Mouse (Mus musculus) testis, adult 2 months (tissue): ENCODE results near the gene Hoxd4. TPM values are rescaled to one million over a fixed set of nuclear protein-coding genes. Genes with fewer than 3 reads are reported as not detected.

ENCODE experiments used
- H3K27ac ChIP-seq: fragments of 200-500 bp; 2 replicates; pipeline ENCODE4 v1.5.1; 2012; ENCODE audit warnings: low read depth, low read length; ENCODE audit not compliant: control insufficient read depth, insufficient read depth
- H3K27me3 ChIP-seq: fragments of 200-500 bp; 2 replicates; pipeline ENCODE4 v1.6.1; 2012; ENCODE audit warnings: mild to moderate bottlenecking, low read length, moderate library complexity; ENCODE audit not compliant: control insufficient read depth, insufficient read depth
- H3K36me3 ChIP-seq: fragments of 200-500 bp; 2 replicates; pipeline ENCODE4 v1.6.1; 2012; ENCODE audit warnings: mild to moderate bottlenecking, low read length; ENCODE audit not compliant: control insufficient read depth, insufficient read depth
- H3K4me1 ChIP-seq: fragments of 200-500 bp; 2 replicates; pipeline ENCODE4 v1.6.1; 2012; ENCODE audit warnings: low read length; ENCODE audit not compliant: control insufficient read depth, insufficient read depth
- H3K4me3 ChIP-seq: fragments of 200-500 bp; 2 replicates; pipeline ENCODE4 v1.5.1; 2012; ENCODE audit warnings: low read depth, mild to moderate bottlenecking, low read length, moderate library complexity, mixed read lengths; ENCODE audit not compliant: control insufficient read depth
- CTCF ChIP-seq: fragments of 200-500 bp; IDR thresholded peaks from 2 replicates; pipeline ENCODE4 v1.5.1; 2012; ENCODE audit warnings: low read depth, mild to moderate bottlenecking, inconsistent platforms, low read length, moderate library complexity; ENCODE audit not compliant: control insufficient read depth, insufficient read depth, insufficient replicate concordance
- POLR2A ChIP-seq: fragments of 200-500 bp; IDR thresholded peaks from 2 replicates; pipeline ENCODE4 v1.6.1; 2012; ENCODE audit warnings: low read depth, mild to moderate bottlenecking, inconsistent platforms, low read length, moderate library complexity; ENCODE audit not compliant: control insufficient read depth
- polyA plus RNA-seq: library from polyadenylated mRNA; depleted of rRNA; stranded (reverse); fragments of >200 nt; gene quantifications from 2 replicates; pipeline ENCODE4 v1.2.3, GENCODE M21; 2012

Hoxd4 gene
- polyA plus RNA-seq, 1 experiment, result 3.3 TPM

- TF ChIP-seq POLR2A (no peak), CTCF (no peak)
- Histone ChIP-seq H3K4me1 (peaks cover 14% of the 10 kb centered on the region), H3K27ac (no peak within 1 kb of the TSS), H3K36me3 (no peaks in the 10 kb centered on the region), H3K4me3 (no peak within 1 kb of the TSS), H3K27me3 (peaks cover 8% of the 10 kb centered on the region)
These were observed 36.7 kb upstream of the Hoxd4 start, which contains the start of gene Hoxd12 for GRCm38 (mm10) chr2:74674881-74675665. Gene Hoxd12, plus strand, starts transcription at chr2:74675013.

- Histone ChIP-seq H3K27ac (no peak overlapping the region), H3K36me3 (no peaks in the 10 kb centered on the region), H3K4me3 (no peak overlapping the region), H3K27me3 (peaks cover 12% of the 10 kb centered on the region), H3K4me1 (peaks cover 14% of the 10 kb centered on the region)
- TF ChIP-seq POLR2A (no peak), CTCF (no peak)
These were observed 36.0 kb upstream of the Hoxd4 start for GRCm38 (mm10) chr2:74675666-74676282.

DNA sequence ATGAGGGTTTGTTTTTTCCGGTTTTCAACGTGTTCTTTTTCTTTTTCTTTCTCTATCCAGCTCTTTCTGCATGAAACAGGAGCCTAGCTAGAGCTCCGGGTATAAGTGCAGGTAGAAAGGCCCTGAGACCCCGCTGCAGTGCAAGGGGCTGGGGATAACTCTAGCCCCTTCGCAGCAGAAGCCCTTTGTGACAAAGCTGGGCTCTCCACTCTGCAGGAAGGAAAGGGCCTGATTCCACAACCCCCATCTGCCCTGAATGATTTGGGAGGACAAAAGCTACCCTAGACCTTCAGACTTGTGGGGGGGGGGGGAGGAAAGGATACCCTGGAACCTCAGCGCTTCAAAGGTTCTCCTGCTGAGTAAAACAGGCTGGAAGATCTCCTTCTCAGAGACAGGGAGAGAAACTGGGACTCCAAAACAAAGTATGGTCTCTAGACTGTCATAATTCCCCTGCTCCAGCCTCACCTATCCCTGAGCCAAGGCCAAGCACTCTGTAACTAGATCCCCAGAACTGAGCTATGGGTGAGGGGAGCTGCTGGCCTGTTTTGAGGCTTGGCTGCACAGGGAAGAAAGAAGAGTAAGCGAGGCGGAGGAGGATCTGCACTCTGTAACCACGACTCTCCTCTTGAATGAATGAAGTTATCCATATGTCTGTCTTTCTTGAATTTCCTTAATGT, 35.2 kb upstream of the Hoxd4 start:
- H3K4me1 ChIP-seq, result peaks cover 14% of the 10 kb centered on the region
- H3K27me3 ChIP-seq, result peaks cover 12% of the 10 kb centered on the region
- TF ChIP-seq POLR2A (no peak), CTCF (no peak)
- no peaks in the 10 kb centered on the region for H3K36me3 ChIP-seq
- H3K27ac ChIP-seq, result no peak overlapping the region
- H3K4me3 ChIP-seq, result no peak overlapping the region

- no peaks in the 10 kb centered on the region for H3K36me3 ChIP-seq
- peaks cover 17% of the 10 kb centered on the region for H3K4me1 ChIP-seq
- TF ChIP-seq CTCF (no peak), POLR2A (no peak)
- no peak overlapping the region for H3K27ac ChIP-seq
- H3K27me3 ChIP-seq, result peaks cover 13% of the 10 kb centered on the region
- no peak overlapping the region for H3K4me3 ChIP-seq
These were observed 34.6 kb upstream of the Hoxd4 start for GRCm38 (mm10) chr2:74677106-74677505.

- peaks cover 18% of the 10 kb centered on the region for H3K4me1 ChIP-seq
- TF ChIP-seq CTCF (no peak), POLR2A (no peak)
- no peak within 1 kb of the TSS for H3K4me3 ChIP-seq
- peaks cover 14% of the 10 kb centered on the region for H3K27me3 ChIP-seq
- H3K27ac ChIP-seq, result no peak within 1 kb of the TSS
- H3K36me3 ChIP-seq, result no peaks in the 10 kb centered on the region
These were observed 32.7 kb upstream of the Hoxd4 start, which contains the start of gene Hoxd11 for GRCm38 (mm10) chr2:74678891-74679595. Gene Hoxd11, plus strand, starts transcription at chr2:74679557.

DNA sequence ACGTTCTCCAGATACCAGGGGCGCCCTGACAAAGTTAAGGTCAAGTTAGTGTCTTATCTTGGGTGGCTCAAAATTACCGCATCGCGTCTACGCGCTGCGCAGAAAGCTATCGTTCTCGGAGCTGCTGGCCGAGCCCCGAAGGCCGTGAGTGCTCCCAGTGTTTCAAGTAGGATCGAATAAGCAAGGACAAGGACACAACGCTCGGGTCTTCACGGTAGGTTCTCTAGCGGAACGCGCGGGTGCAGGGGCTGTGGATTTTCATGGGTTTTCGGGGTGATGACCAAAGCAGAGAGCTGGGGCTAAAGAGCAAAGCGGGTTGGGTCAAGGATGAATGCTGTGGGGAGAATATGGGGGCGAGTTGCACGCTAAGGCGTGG, 32.1 kb upstream of the Hoxd4 start:
- Histone ChIP-seq H3K4me1 (peaks cover 18% of the 10 kb centered on the region), H3K27ac (no peak overlapping the region), H3K27me3 (peaks cover 14% of the 10 kb centered on the region), H3K4me3 (no peak overlapping the region), H3K36me3 (no peaks in the 10 kb centered on the region)
- no peak for TF ChIP-seq POLR2A
- TF ChIP-seq CTCF, result no peak

DNA sequence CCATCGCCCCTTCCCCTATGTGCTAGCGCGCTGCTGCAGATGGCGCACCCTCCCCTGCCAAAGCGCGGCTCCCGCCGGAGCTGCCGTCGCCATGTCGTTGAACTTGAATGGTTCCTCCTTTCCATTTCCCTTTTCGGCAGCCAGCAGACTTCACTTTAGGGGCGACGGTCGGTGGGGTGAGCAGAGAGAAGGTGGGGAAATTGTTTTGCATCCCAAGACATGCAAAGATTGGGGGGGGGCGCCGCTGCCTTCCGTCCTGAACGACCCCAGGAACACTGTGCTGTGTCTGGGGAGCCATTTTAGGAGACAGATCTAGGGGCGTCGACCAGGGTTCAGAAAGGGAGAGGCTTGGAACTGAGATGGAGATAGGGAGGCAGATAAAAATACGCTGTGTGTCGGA, 31.7 kb upstream of the Hoxd4 start:
- TF ChIP-seq POLR2A, result no peak
- no peak for TF ChIP-seq CTCF
- no peak overlapping the region for H3K27ac ChIP-seq
- peaks cover 18% of the 10 kb centered on the region for H3K4me1 ChIP-seq
- H3K27me3 ChIP-seq, result peaks cover 14% of the 10 kb centered on the region
- no peaks in the 10 kb centered on the region for H3K36me3 ChIP-seq
- H3K4me3 ChIP-seq, result no peak overlapping the region
